Mouse (Mus musculus) bone marrow macrophage, adult 2 months (primary cell): ENCODE measurements around the gene Pla2g4f.

ENCODE experiments used
- CTCF ChIP-seq: IDR thresholded peaks from 2 replicates; pipeline ENCODE4 v1.5.1; 2012; ENCODE audit warnings: low read depth, mild to moderate bottlenecking, low read length, moderate library complexity
- POLR2A ChIP-seq: IDR thresholded peaks from 2 replicates; pipeline ENCODE4 v1.6.1; 2012; ENCODE audit warnings: mild to moderate bottlenecking, low read depth, low read length, borderline replicate concordance

DNA sequence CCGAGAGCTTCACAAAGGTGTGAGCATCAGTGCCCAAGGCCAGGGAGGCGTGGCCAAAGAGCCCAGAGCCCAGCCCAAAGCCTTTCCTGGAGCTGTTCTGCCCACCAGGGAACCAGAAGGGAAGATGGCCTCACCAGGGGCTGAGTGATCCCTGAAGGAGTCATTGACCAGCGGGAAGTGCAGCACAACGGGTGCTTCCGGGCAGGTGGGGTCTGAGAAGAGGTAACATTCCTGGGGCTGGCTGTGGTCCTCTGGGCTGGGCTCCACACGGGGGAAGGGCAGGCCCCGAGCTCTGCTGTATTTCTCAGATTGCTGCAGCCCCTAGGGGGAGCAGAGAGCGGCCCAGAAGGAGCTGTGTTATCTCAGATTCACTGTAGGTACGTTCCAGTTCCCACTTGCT, 45.3 kb downstream of the Pla2g4f start:
- no peak for TF ChIP-seq CTCF
- no peak for TF ChIP-seq POLR2A
